Mouse (Mus musculus) gastrocnemius, postnatal 25 days (tissue): ENCODE data around the gene L3mbtl3. TPM values are rescaled to one million over a fixed set of nuclear protein-coding genes. Genes with fewer than 3 reads are reported as not detected.

Source experiments
- DNase-seq: peaks from one replicate; pipeline ENCODE4 v3.0.0; 2022
- long read RNA-seq, 2 experiments: library from polyadenylated mRNA; stranded (forward); transcript quantifications; one replicate each; pipeline ENCODE4 v2.0.0; 2021
- total RNA-seq, 2 experiments: library from RNA; stranded (reverse); gene quantifications; 1 replicate in 1 of 2; 2 replicates in 1 of 2; pipeline ENCODE4 v1.2.3; 2021

The L3mbtl3 gene
- 1 to 10 TPM; 5.8 to 7.7 TPM for total RNA-seq
- long read RNA-seq, experiment 1, partial matches to known transcripts = 0 of 2 reads
- long read RNA-seq, experiment 1, other reads (novel, unspliced or antisense) = 2 of 2 reads
- long read RNA-seq, experiment 2, partial matches to known transcripts = 2 of 4 reads
- long read RNA-seq, experiment 2, other reads (novel, unspliced or antisense) = 2 of 4 reads

- peak; percentile 83 for DNase-seq
Measured at GRCm38 (mm10) chr10:26375790-26376545, at the start of gene L3mbtl3. L3mbtl3 (minus strand) TSS chr10:26375971.

- no peak for DNase-seq
Measured at GRCm38 (mm10) chr10:26421168-26421567, 45.4 kb upstream of the L3mbtl3 start.

DNA sequence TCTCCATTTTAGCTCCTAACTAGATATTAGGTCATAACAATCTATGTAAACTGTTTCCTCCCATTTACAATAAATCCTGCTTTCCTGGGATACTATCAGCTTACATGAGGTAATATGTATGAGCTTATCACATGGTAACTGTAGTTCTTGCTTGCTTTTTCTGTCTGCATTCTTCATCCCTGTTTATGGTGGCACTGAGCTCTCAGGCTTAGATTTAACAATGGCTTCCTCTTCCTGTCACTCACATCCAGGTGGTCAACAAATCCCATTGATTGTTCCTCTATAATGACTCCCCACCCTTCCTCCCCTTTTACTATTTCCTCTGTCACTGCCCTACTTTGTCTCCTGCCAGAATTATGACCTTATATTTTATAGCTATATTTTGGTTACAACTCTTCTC lies 12.9 kb upstream of the L3mbtl3 start:
- no peak for DNase-seq

- DNase-seq = no peak
Measured at GRCm38 (mm10) chr10:26377332-26377602, 1.5 kb upstream of the L3mbtl3 start.

GRCm38 (mm10) chr10:26376546-26377331 lies 968 bp upstream of the L3mbtl3 start:
- DNase-seq = no peak

DNA sequence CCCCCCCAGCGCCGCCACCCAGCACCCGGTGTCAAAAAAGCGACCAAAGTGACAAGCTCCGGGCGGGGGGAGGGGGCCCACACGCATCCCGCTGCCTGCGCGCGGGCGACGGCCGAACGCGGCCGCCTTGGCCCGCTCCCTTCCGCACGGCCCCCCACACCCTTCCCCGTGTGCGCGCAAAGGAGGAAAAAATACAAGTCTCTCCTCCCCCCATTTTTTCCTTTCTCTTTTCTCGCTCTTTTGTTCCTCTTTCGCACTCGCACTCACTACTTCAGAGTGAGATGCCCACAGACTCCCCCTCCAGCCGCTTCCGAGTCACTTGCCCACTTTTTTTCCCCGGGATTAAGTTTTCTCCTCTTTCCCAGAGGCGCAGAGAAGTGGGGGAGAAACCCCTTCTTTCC lies 420 bp downstream of the L3mbtl3 start:
- DNase-seq = no peak

DNA sequence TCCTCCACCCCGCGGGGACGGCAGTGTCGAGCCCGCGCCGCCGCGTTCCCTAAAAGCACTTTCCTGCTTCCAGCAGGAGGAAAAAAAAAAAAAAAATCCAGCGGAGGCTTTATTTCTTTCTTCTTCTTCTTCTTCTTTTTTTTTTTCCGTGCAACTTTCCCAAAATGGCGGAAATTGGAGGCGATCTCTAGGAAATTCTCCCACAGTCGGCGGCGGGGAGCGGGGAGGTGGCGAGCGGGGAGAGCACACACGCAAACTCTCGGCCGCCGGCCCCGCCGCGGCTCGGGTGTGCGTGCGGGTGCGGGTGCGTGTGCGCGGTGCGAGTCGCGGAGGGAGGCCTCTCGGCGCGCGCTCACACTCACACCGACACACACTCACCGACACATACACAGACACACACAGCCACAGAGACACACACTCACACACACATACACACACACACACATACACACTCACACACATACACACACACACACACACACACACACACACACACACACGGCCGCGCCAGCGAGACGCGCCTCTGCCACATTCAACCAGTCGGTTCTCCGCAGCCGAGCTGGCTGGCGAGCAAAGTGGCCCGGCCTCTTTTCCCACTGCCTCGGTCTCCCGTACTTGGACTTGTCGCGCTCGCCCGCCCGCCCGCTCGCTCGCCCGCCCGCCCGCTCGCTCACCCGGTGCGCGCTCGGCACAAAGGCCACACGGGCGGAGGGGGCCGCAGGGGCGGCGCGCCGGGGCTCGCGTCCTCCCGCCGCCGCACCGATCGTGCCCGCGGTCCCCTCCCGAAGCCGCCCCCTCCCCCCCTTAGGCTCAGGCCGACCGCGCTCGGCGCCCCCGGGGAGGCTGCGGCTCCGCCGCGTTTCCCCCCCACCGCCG lies 1.1 kb downstream of the L3mbtl3 start:
- DNase-seq = peak; percentile 45

- DNase-seq = peak; percentile 69
Measured at GRCm38 (mm10) chr10:26373951-26374435, 1.8 kb downstream of the L3mbtl3 start.

- peak; percentile 68 for DNase-seq
Measured at GRCm38 (mm10) chr10:26372940-26373931, 2.5 kb downstream of the L3mbtl3 start.

DNA sequence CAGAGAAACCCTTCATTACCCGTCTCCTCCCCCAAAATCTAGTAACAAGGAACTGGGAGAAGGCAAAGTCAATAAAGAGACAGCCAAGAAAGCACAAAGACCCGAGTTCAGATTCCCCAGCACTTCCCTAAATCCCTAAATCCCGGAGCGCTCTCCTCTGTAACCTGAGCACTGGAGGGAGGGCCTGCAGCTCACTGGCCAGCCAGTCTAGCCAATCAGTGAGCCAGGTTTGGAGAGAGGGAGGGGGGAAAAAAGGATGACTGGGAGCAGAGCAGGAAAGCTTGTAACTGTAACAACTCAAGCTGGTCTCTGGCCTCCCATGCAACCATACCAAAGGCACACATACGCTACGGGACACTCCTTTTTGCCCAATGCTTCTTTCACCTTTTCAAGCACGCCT lies 4.4 kb downstream of the L3mbtl3 start:
- DNase-seq = peak; percentile 8

DNA sequence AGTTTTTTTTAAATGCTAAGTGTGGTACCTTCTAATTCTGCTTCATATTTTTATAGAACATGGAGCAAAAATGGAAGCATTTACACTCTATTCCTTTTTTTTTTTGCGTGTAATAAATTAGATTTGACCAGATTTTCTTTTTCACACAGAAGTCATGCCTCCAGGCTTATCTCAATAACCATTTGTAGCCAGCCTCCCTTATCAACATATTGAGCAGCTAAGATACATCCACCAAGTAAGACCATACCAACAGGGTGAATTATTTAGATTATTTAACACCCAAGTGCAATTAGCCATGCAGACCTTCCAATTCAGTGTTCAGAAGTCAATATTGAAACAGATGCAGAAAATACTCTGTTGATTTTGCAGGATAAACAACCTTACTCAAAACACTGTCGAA lies 10.8 kb downstream of the L3mbtl3 start:
- DNase-seq = no peak

DNA sequence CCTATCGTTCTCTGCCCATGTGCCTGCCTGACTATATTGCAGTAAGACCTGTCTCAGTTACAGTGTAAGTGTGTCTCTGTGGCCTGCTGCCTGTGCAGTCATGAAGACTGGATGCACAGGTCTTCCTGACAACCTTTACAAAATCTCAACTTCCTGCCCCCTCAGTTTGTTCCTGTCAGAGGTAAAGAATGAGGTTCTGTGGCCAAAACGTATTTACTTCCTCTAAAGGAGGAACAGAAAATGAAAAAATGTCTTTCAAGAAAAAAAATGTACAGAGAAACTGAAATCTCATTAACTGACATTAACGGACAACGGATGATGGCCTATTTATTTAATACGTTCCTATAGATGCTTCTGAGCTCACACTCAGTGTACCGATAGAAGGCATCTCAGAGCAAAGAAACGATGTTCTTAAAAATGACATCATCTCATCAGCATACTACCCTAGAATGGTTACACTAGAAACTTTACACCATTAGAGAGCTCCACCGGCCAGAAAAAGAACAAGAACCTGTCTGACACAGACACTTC lies 11.4 kb downstream of the L3mbtl3 start:
- no peak for DNase-seq

DNA sequence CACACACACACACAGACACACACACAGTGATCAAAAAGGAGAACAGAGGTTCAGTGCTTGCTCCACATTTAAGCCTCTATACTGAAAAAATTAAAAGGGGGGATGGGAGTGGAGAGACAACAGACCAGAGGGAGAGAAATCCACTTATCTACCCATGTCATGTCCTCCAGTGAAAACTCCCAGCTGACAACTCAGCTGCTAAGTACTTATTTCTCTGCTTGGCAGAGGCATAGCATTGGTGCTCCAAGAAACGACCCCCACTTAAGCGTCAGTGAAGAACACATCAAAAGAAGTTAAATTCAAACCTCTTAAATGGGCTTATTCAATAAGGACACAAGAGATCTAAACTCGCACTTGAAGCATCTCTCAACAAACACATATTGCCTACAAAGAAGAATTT lies 12.2 kb downstream of the L3mbtl3 start:
- no peak for DNase-seq

GRCm38 (mm10) chr10:26358798-26359197 lies 17.0 kb downstream of the L3mbtl3 start:
- DNase-seq = no peak

GRCm38 (mm10) chr10:26358231-26358630 lies 17.5 kb downstream of the L3mbtl3 start:
- no peak for DNase-seq

DNA sequence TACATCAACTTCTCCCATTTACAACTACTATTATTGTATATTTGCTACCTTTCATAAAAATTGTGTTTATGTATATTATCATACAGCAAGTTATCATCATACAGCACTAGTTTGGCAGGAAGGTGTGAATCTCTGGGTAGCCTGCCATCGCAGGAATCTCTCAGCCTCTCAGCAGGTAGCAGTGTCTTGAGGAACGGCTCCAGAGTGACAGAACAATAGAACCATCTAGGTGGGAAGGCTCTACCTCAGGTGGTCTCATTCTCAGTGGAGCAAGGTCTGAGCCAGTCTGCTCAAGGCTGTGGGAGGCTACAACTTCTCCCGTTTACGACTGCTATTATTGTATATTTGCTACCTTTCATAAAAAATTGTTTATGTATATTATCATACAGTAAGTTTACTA lies 22.0 kb downstream of the L3mbtl3 start:
- no peak for DNase-seq

DNA sequence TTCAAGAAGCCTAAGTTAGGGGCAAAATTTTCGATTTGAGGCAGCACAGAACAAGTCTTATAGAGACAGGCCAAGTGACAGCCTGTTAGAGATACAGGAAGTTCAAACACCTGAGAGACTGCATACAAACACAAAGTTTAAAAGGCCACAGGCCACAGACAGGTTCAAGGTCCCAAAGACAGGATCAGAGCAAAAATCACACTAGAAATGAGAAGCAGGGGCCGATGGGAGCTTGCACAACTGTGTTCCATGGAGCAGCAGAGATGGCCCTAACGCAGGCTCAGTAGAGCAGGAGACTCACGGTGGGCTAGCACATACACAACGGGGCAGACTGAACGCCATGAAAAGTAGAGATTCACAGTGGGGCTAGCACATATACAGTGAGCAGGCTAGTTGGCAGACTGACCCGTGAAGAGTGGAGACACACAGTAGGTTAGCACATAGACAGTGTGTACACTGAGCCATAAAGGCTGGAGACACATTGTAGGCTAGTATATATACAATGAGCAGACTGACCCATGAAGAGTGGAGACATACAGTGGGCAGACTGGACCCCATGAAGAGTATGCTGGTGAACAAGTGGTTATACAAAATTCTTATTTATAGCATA lies 24.5 kb downstream of the L3mbtl3 start:
- DNase-seq = no peak

- DNase-seq = no peak
Measured at GRCm38 (mm10) chr10:26350153-26350552, 25.6 kb downstream of the L3mbtl3 start.

DNA sequence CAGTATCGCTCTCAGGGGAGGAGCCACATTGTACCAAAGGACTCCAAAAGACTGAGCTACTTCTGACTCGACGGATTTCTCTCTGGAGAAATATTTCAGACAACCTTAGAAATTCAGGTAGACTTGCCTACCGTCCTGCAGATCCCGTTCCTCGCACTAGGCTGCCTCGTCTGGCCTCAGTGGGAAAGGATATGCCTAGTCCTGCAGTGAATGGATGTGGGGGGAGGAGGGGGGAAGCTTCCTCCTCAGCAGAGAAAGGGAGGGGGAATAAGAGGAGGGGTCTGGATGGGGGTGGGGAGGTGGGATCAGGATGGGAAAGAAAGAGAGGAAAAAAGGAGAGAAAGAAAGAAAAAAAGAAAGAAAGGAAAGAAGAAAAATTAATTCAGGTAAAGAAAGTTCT lies 28.2 kb downstream of the L3mbtl3 start:
- DNase-seq = no peak

DNA sequence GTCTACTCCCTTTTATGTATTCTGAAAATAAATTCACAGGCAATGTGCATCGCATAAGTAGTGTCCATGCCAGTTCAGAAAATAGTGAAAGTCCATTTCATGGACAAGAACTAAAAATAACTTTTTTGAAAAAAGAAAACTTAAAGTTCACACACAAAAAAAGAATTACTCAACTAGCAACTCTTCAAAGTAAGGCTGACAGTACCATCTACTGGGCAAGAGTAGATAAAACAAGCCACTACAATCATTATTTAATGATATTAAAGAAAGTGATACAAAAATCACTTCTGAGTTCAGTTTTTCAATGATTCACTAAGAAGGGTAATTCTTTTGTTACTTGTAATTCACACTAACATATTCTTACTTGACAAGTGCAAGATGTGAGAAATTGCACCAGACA lies 29.9 kb downstream of the L3mbtl3 start:
- no peak for DNase-seq
